Mouse (Mus musculus) heart, adult 2 months (tissue): ENCODE measurements around the gene Brd4.

ENCODE experiments used
- EP300 ChIP-seq: fragments of 200-500 bp; IDR thresholded peaks from 2 replicates; pipeline ENCODE4 v1.6.1; 2011; ENCODE audit warnings: low read depth, low read length, control low read depth; ENCODE audit not compliant: insufficient read depth
- POLR2A ChIP-seq: fragments of 200-500 bp; IDR thresholded peaks from 2 replicates; pipeline ENCODE4 v1.6.1; 2011; ENCODE audit warnings: mild to moderate bottlenecking, low read depth, low read length, control low read depth; ENCODE audit not compliant: insufficient read depth

DNA sequence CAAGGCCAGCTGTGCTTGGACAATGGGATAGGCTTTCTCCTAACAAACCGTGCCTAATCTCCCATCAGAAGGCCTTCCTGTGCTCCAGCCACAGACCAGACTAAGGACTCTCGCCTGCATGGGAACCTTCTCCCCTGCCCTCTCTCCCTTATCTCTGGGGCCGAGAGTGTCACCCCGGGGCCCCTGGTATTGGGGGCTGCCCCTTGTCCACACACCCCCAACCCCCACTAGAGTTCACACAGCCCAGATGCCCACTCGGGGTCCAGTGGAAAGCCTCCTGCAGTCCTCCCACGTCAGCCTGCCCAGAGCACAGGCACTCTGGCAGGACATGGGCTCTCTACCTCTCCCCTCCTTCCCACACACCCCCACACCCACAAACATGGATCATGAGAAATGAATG lies 26.6 kb downstream of the Brd4 start:
- TF ChIP-seq POLR2A (no peak), EP300 (no peak)
